Mouse (Mus musculus): Measurements from ENCODE around the gene Rab3ip.

GRCm38 (mm10) chr10:116950886-116951285, 317 bp upstream of the Rab3ip start:
- no peak for TF ChIP-seq POLR2A (IDR thresholded peaks at IDR 0.05; ENCODE audit: insufficient read length, low read depth)
- no peak for TF ChIP-seq MYOG (IDR thresholded peaks at IDR 0.05; ENCODE audit: control insufficient read depth in 1 of 3, insufficient read depth in 1 of 3, insufficient read length in 2 of 3, low read depth in 2 of 3)
